Mouse (Mus musculus): Measurements from ENCODE around the gene Gm20388. TPM values are rescaled to one million over a fixed set of nuclear protein-coding genes. Genes with fewer than 3 reads are reported as not detected.
"Not testable (repeated sequence)": the region's sequence is repeated elsewhere in the genome, so short reads cannot be mapped to it uniquely, and the experiment has no call there.

Gm20388 gene
- polyA plus RNA-seq, 1 experiment from 2014 or later: 1.7 TPM

- Histone ChIP-seq H3K4me3 (no peak overlapping the region), H3K27ac (no peak overlapping the region), H3K27me3 (ENCODE audit: insufficient read depth, poor library complexity, severe bottlenecking) (no peaks in the 10 kb centered on the region), H3K9me3 (no peaks in the 10 kb centered on the region), H3K4me1 (replicated peaks) (no peaks in the 10 kb centered on the region), H3K36me3 (peaks cover 92% of the 10 kb centered on the region)
- 94% methylated on average over 6 of the region's 6 CpGs for WGBS
- no peak for DNase-seq (ENCODE audit: low spot score)
Observed at GRCm38 (mm10) chr8:123454559-123454958, 3543.9 kb downstream of the Gm20388 start.

GRCm38 (mm10) chr8:123463651-123464050, 3553.0 kb downstream of the Gm20388 start:
- DNase-seq (ENCODE audit: low spot score): no peak
- Histone ChIP-seq H3K36me3 (peaks cover 53% of the 10 kb centered on the region), H3K9me3 (no peaks in the 10 kb centered on the region), H3K4me3 (no peak overlapping the region), H3K27ac (no peak overlapping the region), H3K4me1 (replicated peaks) (no peaks in the 10 kb centered on the region), H3K27me3 (ENCODE audit: insufficient read depth, poor library complexity, severe bottlenecking) (no peaks in the 10 kb centered on the region)
- WGBS: 91% methylated on average over 4 of the region's 4 CpGs

GRCm38 (mm10) chr8:123467476-123467875, 3556.8 kb downstream of the Gm20388 start:
- no peaks in the 10 kb centered on the region for H3K27me3 ChIP-seq (ENCODE audit: insufficient read depth, poor library complexity, severe bottlenecking)
- no peak overlapping the region for H3K4me3 ChIP-seq
- peaks cover 15% of the 10 kb centered on the region for H3K36me3 ChIP-seq
- H3K9me3 ChIP-seq: no peaks in the 10 kb centered on the region
- DNase-seq (ENCODE audit: low spot score): no peak
- no peak overlapping the region for H3K27ac ChIP-seq
- WGBS: 87% methylated on average over 3 of the region's 3 CpGs
- H3K4me1 ChIP-seq (replicated peaks): no peaks in the 10 kb centered on the region

- H3K36me3 ChIP-seq; H3K27me3 ChIP-seq (ENCODE audit: insufficient read depth, poor library complexity, severe bottlenecking); H3K27ac ChIP-seq; H3K4me3 ChIP-seq; DNase-seq (ENCODE audit: low spot score); H3K4me1 ChIP-seq (replicated peaks); H3K9me3 ChIP-seq: not testable (repeated sequence)
- WGBS: 80% methylated on average over 6 of the region's 6 CpGs
Observed at GRCm38 (mm10) chr8:123472991-123473390, 3562.3 kb downstream of the Gm20388 start.

- DNase-seq (ENCODE audit: low spot score); H3K27ac ChIP-seq: not testable (repeated sequence)
- WGBS: 69% methylated on average over 5 of the region's 5 CpGs
Observed at GRCm38 (mm10) chr8:123474549-123474948, 3563.9 kb downstream of the Gm20388 start.

GRCm38 (mm10) chr8:123476911-123477736, 3566.5 kb downstream of the Gm20388 start:
- Histone ChIP-seq H3K36me3 (peaks cover 21% of the 10 kb centered on the region), H3K4me3 (peak overlapping the region; percentile 80), H3K27ac (peak overlapping the region; percentile 96), H3K27me3 (ENCODE audit: insufficient read depth, poor library complexity, severe bottlenecking) (no peaks in the 10 kb centered on the region), H3K9me3 (no peaks in the 10 kb centered on the region), H3K4me1 (replicated peaks) (peaks cover 19% of the 10 kb centered on the region)
- WGBS: 8% methylated on average over 34 of the region's 34 CpGs
- DNase-seq (ENCODE audit: low spot score): peak; percentile 43

More at GRCm38 (mm10) chr8:123474549-123474948, 3563.9 kb downstream of the Gm20388 start:
- H3K36me3 ChIP-seq; H3K9me3 ChIP-seq; H3K4me3 ChIP-seq; H3K27me3 ChIP-seq (ENCODE audit: insufficient read depth, poor library complexity, severe bottlenecking): not testable (repeated sequence)
- peaks cover 19% of the 10 kb centered on the region for H3K4me1 ChIP-seq (replicated peaks)

- Histone ChIP-seq H3K9me3 (no peaks in the 10 kb centered on the region), H3K4me1 (replicated peaks) (peaks cover 19% of the 10 kb centered on the region), H3K36me3 (peaks cover 28% of the 10 kb centered on the region), H3K27me3 (ENCODE audit: insufficient read depth, poor library complexity, severe bottlenecking) (no peaks in the 10 kb centered on the region), H3K27ac (peak within 1 kb of the TSS; percentile 96), H3K4me3 (peak within 1 kb of the TSS; percentile 80)
- under 1% methylated on average over 58 of the region's 58 CpGs for WGBS
- DNase-seq (ENCODE audit: low spot score): peak; percentile 93
Observed at GRCm38 (mm10) chr8:123477737-123478258, 3567.2 kb downstream of the Gm20388 start, which contains the start of gene Afg3l1. Gene Afg3l1 (plus strand): TSS chr8:123477903.

GRCm38 (mm10) chr8:123478456-123479218, 3568.0 kb downstream of the Gm20388 start:
- H3K27me3 ChIP-seq (ENCODE audit: insufficient read depth, poor library complexity, severe bottlenecking): no peaks in the 10 kb centered on the region
- H3K27ac ChIP-seq: peak overlapping the region; percentile 96
- H3K36me3 ChIP-seq: peaks cover 34% of the 10 kb centered on the region
- peaks cover 19% of the 10 kb centered on the region for H3K4me1 ChIP-seq (replicated peaks)
- WGBS: 39% methylated on average over 16 of the region's 16 CpGs
- DNase-seq (ENCODE audit: low spot score): no peak
- peak overlapping the region; percentile 80 for H3K4me3 ChIP-seq
- H3K9me3 ChIP-seq: no peaks in the 10 kb centered on the region

- Histone ChIP-seq H3K4me1 (replicated peaks) (peaks cover 11% of the 10 kb centered on the region), H3K27ac (no peak overlapping the region), H3K4me3 (no peak overlapping the region), H3K9me3 (no peaks in the 10 kb centered on the region), H3K27me3 (ENCODE audit: insufficient read depth, poor library complexity, severe bottlenecking) (no peaks in the 10 kb centered on the region), H3K36me3 (peaks cover 73% of the 10 kb centered on the region)
- no peak for DNase-seq (ENCODE audit: low spot score)
- WGBS: 88% methylated on average over 7 of the region's 7 CpGs
Observed at GRCm38 (mm10) chr8:123482627-123483026, 3572.0 kb downstream of the Gm20388 start.

GRCm38 (mm10) chr8:123491280-123492075, 3580.8 kb downstream of the Gm20388 start:
- WGBS: 95% methylated on average over 15 of the region's 15 CpGs

GRCm38 (mm10) chr8:123492898-123493297, 3582.3 kb downstream of the Gm20388 start:
- Histone ChIP-seq H3K27ac (no peak overlapping the region), H3K4me3 (no peak overlapping the region), H3K27me3 (ENCODE audit: insufficient read depth, poor library complexity, severe bottlenecking) (no peaks in the 10 kb centered on the region), H3K4me1 (replicated peaks) (no peaks in the 10 kb centered on the region), H3K9me3 (no peaks in the 10 kb centered on the region), H3K36me3 (peaks cover 98% of the 10 kb centered on the region)
- WGBS: 96% methylated on average over 9 of the region's 9 CpGs
- no peak for DNase-seq (ENCODE audit: low spot score)

More at GRCm38 (mm10) chr8:123491280-123492075, 3580.8 kb downstream of the Gm20388 start:
- DNase-seq (ENCODE audit: low spot score): no peak
- no peak overlapping the region for H3K27ac ChIP-seq
- H3K36me3 ChIP-seq: peaks cover 98% of the 10 kb centered on the region
- H3K9me3 ChIP-seq: no peaks in the 10 kb centered on the region
- no peak overlapping the region for H3K4me3 ChIP-seq
- no peaks in the 10 kb centered on the region for H3K27me3 ChIP-seq (ENCODE audit: insufficient read depth, poor library complexity, severe bottlenecking)
- no peaks in the 10 kb centered on the region for H3K4me1 ChIP-seq (replicated peaks)

- 90% methylated on average over 4 of the region's 4 CpGs for WGBS
- H3K27me3 ChIP-seq (ENCODE audit: insufficient read depth, poor library complexity, severe bottlenecking): no peaks in the 10 kb centered on the region
- no peak overlapping the region for H3K4me3 ChIP-seq
- no peak overlapping the region for H3K27ac ChIP-seq
- no peaks in the 10 kb centered on the region for H3K9me3 ChIP-seq
- DNase-seq (ENCODE audit: low spot score): no peak
- H3K36me3 ChIP-seq: peaks cover 100% of the 10 kb centered on the region
- H3K4me1 ChIP-seq (replicated peaks): no peaks in the 10 kb centered on the region
Observed at GRCm38 (mm10) chr8:123497699-123498098, 3587.1 kb downstream of the Gm20388 start.

Data from hindbrain, embryonic 10.5 days (tissue).